Mouse (Mus musculus): ENCODE results near the gene Unc45b. TPM values are rescaled to one million over a fixed set of nuclear protein-coding genes. Genes with fewer than 3 reads are reported as not detected.
A peak's percentile ranks its signal among the peaks of the same experiment; 100 is the strongest.
"Not testable (repeated sequence)": the region's sequence is repeated elsewhere in the genome, so short reads cannot be mapped to it uniquely, and the experiment has no call there.

Gene Unc45b
- polyA plus RNA-seq, 1 experiment from 2014 or later = 157 TPM

DNA sequence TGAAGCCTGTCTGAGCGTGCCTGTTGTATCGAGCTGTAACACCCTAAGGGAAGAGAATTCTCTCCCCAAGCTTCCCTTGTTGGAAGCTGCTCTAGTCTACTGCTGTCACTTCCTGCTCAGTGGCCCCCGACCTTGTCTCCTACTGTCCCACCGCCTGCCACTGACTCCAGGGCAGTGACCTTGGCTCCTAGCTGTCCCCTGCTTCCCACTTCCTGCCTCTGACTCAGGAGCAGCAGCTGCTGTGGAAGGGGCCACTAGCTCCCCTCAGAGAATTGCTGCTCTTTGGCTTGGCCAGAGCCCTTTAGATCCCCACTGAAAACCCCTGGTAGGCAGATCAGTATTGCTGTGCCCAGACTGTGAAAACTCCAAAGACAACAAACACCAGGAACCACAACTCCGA lies 63.6 kb downstream of the Unc45b start:
- 0 out of 2 replicates have a peak, but pooled peaks cover 7% of the 10 kb centered on the region for H3K36me3 ChIP-seq
- peaks cover 22% of the 10 kb centered on the region for H3K4me1 ChIP-seq
- H3K27me3 ChIP-seq (replicated peaks) = no peaks in the 10 kb centered on the region
- no peak for ATAC-seq (ENCODE audit: extremely low read depth, insufficient number of reproducible peaks, low FRiP score, low TSS enrichment)
- no peaks in the 10 kb centered on the region for H3K9me3 ChIP-seq
- H3K4me2 ChIP-seq = no peak overlapping the region
- 29% methylated on average over 5 of the region's 5 CpGs for WGBS
- H3K9ac ChIP-seq = no peak overlapping the region; the same call in 1 of the 2 replicates
- no peak overlapping the region for H3K4me3 ChIP-seq
- 0 out of 2 replicates have a peak overlapping the region, but pooled peaks have one; percentile 12 for H3K27ac ChIP-seq (replicated peaks)

DNA sequence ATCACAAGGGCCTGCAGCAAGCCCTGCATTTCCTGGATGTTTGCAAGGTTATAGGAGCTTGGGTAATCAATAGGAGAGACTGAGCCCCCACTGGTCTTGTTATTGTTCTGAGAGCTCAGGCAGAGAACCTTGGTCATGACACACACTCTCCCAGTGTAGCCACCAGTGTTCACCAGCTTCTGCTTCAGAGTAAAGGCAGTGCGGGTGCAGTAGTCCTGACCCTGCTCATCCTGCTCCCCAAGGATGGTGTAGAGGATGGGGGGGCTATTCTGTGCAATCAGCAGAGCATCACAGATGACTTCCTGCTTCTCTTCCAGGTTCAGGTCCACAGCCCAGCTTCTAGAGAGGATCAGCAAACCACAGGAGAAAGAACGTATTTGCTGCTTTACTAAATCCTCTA lies 72.1 kb downstream of the Unc45b start:
- not testable (repeated sequence) for H3K4me2 ChIP-seq; H3K9ac ChIP-seq; H3K4me3 ChIP-seq; ATAC-seq (ENCODE audit: extremely low read depth, insufficient number of reproducible peaks, low FRiP score, low TSS enrichment); H3K9me3 ChIP-seq; H3K27ac ChIP-seq (replicated peaks); H3K4me1 ChIP-seq; H3K27me3 ChIP-seq (replicated peaks)
- 80% methylated on average over 2 of the region's 2 CpGs for WGBS
- H3K36me3 ChIP-seq = peaks cover 80% of the 10 kb centered on the region

DNA sequence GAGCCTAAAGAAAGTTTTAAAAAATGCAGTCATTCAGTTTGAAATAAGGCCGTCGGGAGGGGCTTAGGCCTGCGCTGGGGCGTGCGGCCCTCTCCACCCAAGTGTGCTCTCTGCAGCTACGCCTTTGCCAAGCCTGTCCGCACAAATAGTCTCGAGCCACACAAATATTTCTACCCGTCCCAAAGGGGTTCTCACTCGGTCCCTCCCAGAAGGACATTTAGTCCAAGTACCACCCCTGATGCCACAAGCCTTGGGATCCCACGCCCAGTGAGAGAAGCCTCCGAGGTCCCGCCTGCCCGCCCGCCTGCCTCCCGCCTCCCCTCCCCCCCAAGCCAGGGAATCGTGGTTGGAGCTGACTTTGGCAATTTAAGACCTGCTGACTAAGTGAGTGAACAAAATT lies 72.8 kb downstream of the Unc45b start:
- ATAC-seq (ENCODE audit: extremely low read depth, insufficient number of reproducible peaks, low FRiP score, low TSS enrichment) = no peak
- Histone ChIP-seq H3K4me2 (no peak overlapping the region), H3K9ac (no peak overlapping the region), H3K4me1 (0 out of 2 replicates have a peak, but pooled peaks cover 6% of the 10 kb centered on the region), H3K9me3 (no peaks in the 10 kb centered on the region), H3K27me3 (replicated peaks) (no peaks in the 10 kb centered on the region), H3K36me3 (peaks cover 84% of the 10 kb centered on the region), H3K27ac (replicated peaks) (no peak overlapping the region), H3K4me3 (no peak overlapping the region)
- 76% methylated on average over 17 of the region's 17 CpGs for WGBS

GRCm38 (mm10) chr11:82987621-82988020 lies 77.3 kb downstream of the Unc45b start:
- H3K9ac ChIP-seq = no peak overlapping the region
- ATAC-seq (ENCODE audit: extremely low read depth, insufficient number of reproducible peaks, low FRiP score, low TSS enrichment) = no peak
- 75% methylated on average over 6 of the region's 6 CpGs for WGBS
- H3K9me3 ChIP-seq = no peaks in the 10 kb centered on the region
- H3K4me3 ChIP-seq = no peak overlapping the region
- H3K27me3 ChIP-seq (replicated peaks) = no peaks in the 10 kb centered on the region
- H3K4me1 ChIP-seq = peaks cover 29% of the 10 kb centered on the region
- H3K27ac ChIP-seq (replicated peaks) = no peak overlapping the region
- no peak overlapping the region for H3K4me2 ChIP-seq
- H3K36me3 ChIP-seq = peaks cover 47% of the 10 kb centered on the region

DNA sequence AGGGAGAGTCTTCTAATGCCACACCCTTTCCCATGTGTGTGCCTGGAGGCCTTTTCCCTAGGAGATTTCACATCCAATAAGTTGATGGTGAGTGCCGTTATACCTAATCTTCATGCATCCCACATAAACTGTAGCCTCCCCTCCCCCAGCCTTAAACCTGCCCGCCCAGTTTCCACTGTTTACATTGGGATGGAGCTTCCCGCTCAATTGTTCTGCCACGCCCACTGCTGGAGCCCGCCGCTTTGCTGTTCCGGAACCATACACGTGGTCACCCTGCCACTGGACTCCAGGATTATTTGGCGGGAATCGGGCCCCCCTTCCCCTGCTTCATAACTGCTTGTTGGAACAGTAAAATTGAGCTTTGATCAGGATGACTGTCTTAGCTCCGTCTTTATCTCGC lies 79.0 kb downstream of the Unc45b start:
- H3K9ac ChIP-seq = peak overlapping the region; percentile 87; the same call in 1 of the 2 replicates
- H3K27me3 ChIP-seq (replicated peaks) = no peaks in the 10 kb centered on the region
- 29% methylated on average over 12 of the region's 12 CpGs for WGBS
- H3K27ac ChIP-seq (replicated peaks) = no peak overlapping the region
- peak overlapping the region; percentile 67 for H3K4me3 ChIP-seq
- H3K4me2 ChIP-seq = peak overlapping the region; percentile 88
- H3K4me1 ChIP-seq = peaks cover 29% of the 10 kb centered on the region
- no peak for ATAC-seq (ENCODE audit: extremely low read depth, insufficient number of reproducible peaks, low FRiP score, low TSS enrichment)
- H3K9me3 ChIP-seq = no peaks in the 10 kb centered on the region
- H3K36me3 ChIP-seq = peaks cover 37% of the 10 kb centered on the region

GRCm38 (mm10) chr11:82990612-82991385 lies 80.4 kb downstream of the Unc45b start:
- WGBS = 4% methylated on average over 19 of the region's 19 CpGs
- ATAC-seq (ENCODE audit: extremely low read depth, insufficient number of reproducible peaks, low FRiP score, low TSS enrichment) = peak; percentile 61; the same call in 1 of the 2 replicates
- Histone ChIP-seq H3K4me1 (peaks cover 29% of the 10 kb centered on the region), H3K36me3 (peaks cover 22% of the 10 kb centered on the region), H3K9ac (peak overlapping the region; percentile 87), H3K4me2 (peak overlapping the region; percentile 88), H3K4me3 (peak overlapping the region; percentile 67), H3K27ac (replicated peaks) (peak overlapping the region; percentile 89)
- H3K27me3 ChIP-seq (replicated peaks); H3K9me3 ChIP-seq: not testable (repeated sequence)

DNA sequence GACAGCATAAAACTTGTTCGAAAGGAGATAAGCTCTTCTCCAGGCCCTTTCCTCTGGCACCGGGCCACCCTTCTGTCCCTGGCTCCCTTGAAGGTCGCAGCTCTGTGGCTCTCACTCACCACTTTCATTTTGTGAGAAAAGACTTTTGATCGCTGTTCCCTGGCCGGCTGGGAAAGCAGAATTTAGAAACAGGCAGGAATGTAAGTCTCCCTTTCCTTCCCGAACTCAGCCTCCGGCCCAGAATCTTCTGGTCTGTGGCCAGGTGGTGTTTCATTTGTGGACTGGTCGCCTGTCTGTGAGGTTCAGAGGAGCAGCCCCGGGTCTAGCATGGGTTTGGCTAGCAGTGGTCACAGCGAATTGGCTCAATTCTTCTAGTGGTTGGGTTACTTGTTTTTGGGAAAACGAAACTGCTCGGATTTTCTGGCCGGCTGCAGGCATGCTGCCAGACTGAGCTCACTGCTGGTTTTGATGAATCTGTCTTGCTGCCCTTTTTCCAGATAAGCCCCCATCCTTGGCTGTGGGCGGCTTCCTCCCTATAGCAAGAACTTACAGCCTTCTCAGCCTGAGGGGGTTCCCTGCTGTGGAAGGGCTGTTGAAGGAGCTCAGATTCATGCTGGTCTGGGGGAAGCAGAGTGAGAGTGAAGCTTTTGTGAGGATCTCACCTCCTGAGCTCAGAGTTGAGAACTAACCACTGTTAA lies 81.3 kb downstream of the Unc45b start, which contains the start of gene Slfn9:
Gene Slfn9, minus strand, starts transcription at position 362 of the 698 bp plus-strand sequence.
- 3% methylated on average over 14 of the region's 14 CpGs for WGBS
- peak within 1 kb of the TSS; percentile 87 for H3K9ac ChIP-seq
- peaks cover 15% of the 10 kb centered on the region for H3K36me3 ChIP-seq
- H3K4me3 ChIP-seq = peak within 1 kb of the TSS; percentile 67
- H3K9me3 ChIP-seq = no peaks in the 10 kb centered on the region
- H3K27me3 ChIP-seq (replicated peaks) = no peaks in the 10 kb centered on the region
- H3K4me1 ChIP-seq = peaks cover 25% of the 10 kb centered on the region
- ATAC-seq (ENCODE audit: extremely low read depth, insufficient number of reproducible peaks, low FRiP score, low TSS enrichment) = no peak
- H3K27ac ChIP-seq (replicated peaks) = peak within 1 kb of the TSS; percentile 89
- H3K4me2 ChIP-seq = peak within 1 kb of the TSS; percentile 88

Small RNA genes lying within 50 kb of the gene (microRNA-seq; reads per million reads assigned to microRNA genes)
- not detected for gene Mir7679

Other genes with a start within 250 kb of the Unc45b start
- 0.15 and 0.28 TPM in 2 replicates for gene Cct6b, start 146.2 kb upstream of the Unc45b start, polyA plus RNA-seq (2015; fragmentation: Nextera tagmentation; extraction: Ambion mirVana)
- 25.6 and 29.3 TPM in 2 replicates for gene Zfp830, start 146.2 kb upstream of the Unc45b start, polyA plus RNA-seq (2015; fragmentation: Nextera tagmentation; extraction: Ambion mirVana)
- 18.6 and 21.1 TPM in 2 replicates for gene Lig3, start 129.4 kb upstream of the Unc45b start, polyA plus RNA-seq (2015; fragmentation: Nextera tagmentation; extraction: Ambion mirVana)
- 4.7 and 5.3 TPM in 2 replicates for gene Rffl, start 39.3 kb upstream of the Unc45b start, polyA plus RNA-seq (2015; fragmentation: Nextera tagmentation; extraction: Ambion mirVana)
- 12.2 and 12.4 TPM in 2 replicates for gene Rad51d, start 19.9 kb upstream of the Unc45b start, polyA plus RNA-seq (2015; fragmentation: Nextera tagmentation; extraction: Ambion mirVana)
- 0.07 and 0.22 TPM in 2 replicates for gene Fndc8, start 18.4 kb upstream of the Unc45b start, polyA plus RNA-seq (2015; fragmentation: Nextera tagmentation; extraction: Ambion mirVana)
- 20.9 and 21.2 TPM in 2 replicates for gene Nle1, start 2.1 kb upstream of the Unc45b start, polyA plus RNA-seq (2015; fragmentation: Nextera tagmentation; extraction: Ambion mirVana)
- 3.5 and 4.4 TPM in 2 replicates for gene Slfn5, start 40.8 kb downstream of the Unc45b start, polyA plus RNA-seq (2015; fragmentation: Nextera tagmentation; extraction: Ambion mirVana)
- gene Slfn9, start 81.3 kb downstream of the Unc45b start, polyA plus RNA-seq (2015; fragmentation: Nextera tagmentation; extraction: Ambion mirVana) = 12.9 and 14.5 TPM in 2 replicates
- gene Slfn8, start 110.3 kb downstream of the Unc45b start, polyA plus RNA-seq (2015; fragmentation: Nextera tagmentation; extraction: Ambion mirVana) = 0.31 and 0.32 TPM in 2 replicates
- 3.6 and 4.0 TPM in 2 replicates for gene Slfn2, start 154.6 kb downstream of the Unc45b start, polyA plus RNA-seq (2015; fragmentation: Nextera tagmentation; extraction: Ambion mirVana)
- 0.10 and 0.17 TPM in 2 replicates for gene Slfn1, start 206.3 kb downstream of the Unc45b start, polyA plus RNA-seq (2015; fragmentation: Nextera tagmentation; extraction: Ambion mirVana)

Data from heart, embryonic 13.5 days (tissue).